Mouse (Mus musculus) kidney, adult 2 months (tissue): ENCODE results near the gene Coro1b.

Experiments
- CTCF ChIP-seq: fragments of 200-500 bp; conservative IDR thresholded peaks from 2 replicates; pipeline ENCODE4 v1.5.1; 2011; ENCODE audit warnings: low read depth, mild to moderate bottlenecking, control low read depth, low read length, moderate library complexity, mixed read lengths; ENCODE audit not compliant: insufficient read depth, insufficient read length
- POLR2A ChIP-seq: fragments of 200-500 bp; IDR thresholded peaks from one replicate; pipeline ENCODE4 v1.6.1; 2011; ENCODE audit warnings: low read depth, low read length, control low read depth

DNA sequence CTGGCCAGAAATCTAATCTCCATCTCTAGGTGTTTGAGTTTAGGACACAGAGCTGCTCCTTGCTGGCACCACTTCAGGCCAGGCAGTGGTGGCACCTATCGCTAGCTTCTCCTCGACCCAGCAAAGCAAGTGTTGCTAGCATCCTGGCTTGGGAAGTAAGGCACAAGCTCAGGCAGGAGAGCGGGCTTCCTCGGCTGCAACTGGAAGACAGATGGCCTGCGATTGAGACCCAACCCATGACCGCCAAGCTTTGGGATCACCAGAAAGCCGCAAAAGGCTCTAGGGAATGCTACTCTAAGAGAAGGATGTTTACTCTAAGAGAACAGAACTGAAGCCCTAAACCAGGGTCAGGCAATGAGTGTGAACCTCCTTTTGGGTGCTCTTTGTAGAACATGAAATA, 19.0 kb upstream of the Coro1b start:
- TF ChIP-seq POLR2A (no peak), CTCF (no peak)
